Mouse (Mus musculus): ENCODE results near the gene Chmp6. TPM values are rescaled to one million over a fixed set of nuclear protein-coding genes. Genes with fewer than 3 reads are reported as not detected.

Gene Chmp6
- total RNA-seq (2021) = 10 to 100 TPM; 30.8 to 33.5 TPM
- long read RNA-seq, experiment 1, transcript Chmp6-201 (8 exons, 1,557 nt) = major isoform, 47 of 48 reads
- long read RNA-seq, experiment 1, partial matches to known transcripts = 0 of 48 reads
- long read RNA-seq, experiment 1, other reads (novel, unspliced or antisense) = 1 of 48 reads
- long read RNA-seq, experiment 2, transcript Chmp6-201 (8 exons, 1,557 nt) = major isoform, 67 of 69 reads
- long read RNA-seq, experiment 2, partial matches to known transcripts = 0 of 69 reads
- long read RNA-seq, experiment 2, other reads (novel, unspliced or antisense) = 2 of 69 reads

DNA sequence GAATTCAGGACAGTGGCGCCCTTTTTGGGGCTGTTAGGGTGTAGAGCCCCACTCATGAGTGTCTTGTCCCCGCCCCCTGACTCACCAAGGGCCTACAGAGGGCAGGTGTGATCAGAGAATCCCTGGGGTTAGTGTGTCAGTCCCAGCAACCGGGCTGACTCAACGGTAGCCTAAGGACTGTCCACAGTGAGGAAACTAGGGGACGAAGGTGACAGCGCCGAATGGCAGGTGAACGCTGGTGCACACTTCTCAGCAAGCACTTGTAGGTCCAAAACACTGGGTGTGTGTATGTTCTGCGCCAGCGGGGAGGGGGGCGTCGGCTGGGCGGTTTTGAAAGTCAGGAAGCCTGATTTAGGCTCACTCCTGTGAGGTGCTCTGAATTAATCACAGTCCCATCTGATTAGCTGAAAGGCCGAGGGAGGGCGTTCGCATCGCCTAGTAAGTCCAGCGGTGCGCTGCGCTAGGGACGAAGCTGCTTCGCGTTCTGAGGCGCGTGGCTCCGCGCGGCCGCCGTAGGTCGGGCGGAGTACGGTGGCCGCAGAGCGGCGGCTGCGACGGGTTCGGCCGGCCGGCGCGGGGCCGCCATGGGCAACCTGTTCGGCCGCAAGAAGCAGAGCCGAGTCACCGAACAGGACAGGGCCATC lies at the start of gene Chmp6:
Chmp6 (plus strand) TSS at position 151 of the 644 bp plus-strand sequence.
- DNase-seq = peak; percentile 93

DNA sequence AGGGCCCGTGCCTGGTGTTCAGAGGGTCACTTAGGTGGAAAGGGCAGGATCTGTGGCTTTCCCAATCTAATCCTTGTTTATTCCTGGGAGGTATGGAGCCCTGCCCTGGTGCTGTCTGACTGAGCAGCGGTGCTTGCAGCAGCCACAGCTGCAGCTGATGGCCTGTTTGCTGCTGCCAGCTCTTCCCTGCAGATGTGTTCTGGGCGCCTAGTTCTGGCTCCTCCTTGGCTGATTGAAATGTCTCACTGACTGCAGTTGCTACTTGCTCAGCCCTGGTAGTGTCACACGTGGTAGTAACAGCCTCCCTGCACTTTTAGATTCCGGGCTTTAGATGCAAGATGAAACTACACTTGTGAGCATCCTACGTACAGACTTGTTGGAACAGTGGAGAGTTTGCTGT lies 46.4 kb upstream of the Chmp6 start:
- DNase-seq = no peak

GRCm38 (mm10) chr11:119868138-119868537 lies 45.1 kb upstream of the Chmp6 start:
- DNase-seq = no peak

GRCm38 (mm10) chr11:119868556-119868955 lies 44.7 kb upstream of the Chmp6 start:
- DNase-seq = no peak

DNA sequence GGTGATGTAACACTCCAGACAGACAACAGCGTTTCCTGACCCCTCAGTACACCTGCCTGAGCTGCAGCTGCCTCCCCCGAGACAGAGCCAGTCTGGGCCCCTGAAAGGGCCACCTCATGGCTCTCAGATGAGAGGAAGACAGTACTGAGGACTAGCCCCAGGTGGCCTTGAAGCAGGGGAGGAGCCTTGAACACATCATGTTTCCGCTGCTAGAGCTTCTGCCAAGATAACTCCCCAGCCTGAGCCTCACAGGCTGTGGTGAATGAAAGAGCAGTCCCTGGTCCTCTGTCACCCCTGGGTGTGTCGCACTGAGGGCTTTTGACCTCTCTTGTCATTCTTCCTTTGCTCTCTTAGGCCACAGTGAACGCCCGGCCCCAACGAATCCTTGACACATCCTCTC lies 42.1 kb upstream of the Chmp6 start:
- DNase-seq = no peak

- DNase-seq = no peak
These were observed 39.6 kb upstream of the Chmp6 start for GRCm38 (mm10) chr11:119873643-119874042.

- DNase-seq = no peak
These were observed 38.4 kb upstream of the Chmp6 start for GRCm38 (mm10) chr11:119874841-119875240.

DNA sequence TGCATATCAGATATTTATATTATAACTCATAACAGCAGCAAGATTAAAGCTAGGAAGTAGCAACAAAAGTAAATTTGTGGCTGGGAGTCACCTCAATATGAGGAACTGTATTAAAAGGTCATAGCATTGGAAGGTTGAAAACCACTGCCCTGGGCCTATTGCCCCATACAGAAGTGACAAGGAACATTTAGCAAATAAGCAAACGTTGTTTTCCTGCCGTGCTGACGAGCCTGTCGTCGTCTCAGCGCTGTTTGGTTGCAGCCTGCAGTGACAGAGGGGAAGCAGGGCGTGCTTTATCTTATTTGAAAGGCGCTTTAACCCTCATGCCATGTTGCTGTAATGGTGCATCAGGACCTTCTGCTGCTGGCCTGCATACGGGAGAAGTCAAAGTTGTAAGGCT lies 37.6 kb upstream of the Chmp6 start:
- DNase-seq = no peak

GRCm38 (mm10) chr11:119877124-119877523 lies 36.1 kb upstream of the Chmp6 start:
- DNase-seq = no peak

GRCm38 (mm10) chr11:119879573-119879972 lies 33.7 kb upstream of the Chmp6 start:
- no peak for DNase-seq

- no peak for DNase-seq
These were observed 29.6 kb upstream of the Chmp6 start for GRCm38 (mm10) chr11:119883646-119884045.

DNA sequence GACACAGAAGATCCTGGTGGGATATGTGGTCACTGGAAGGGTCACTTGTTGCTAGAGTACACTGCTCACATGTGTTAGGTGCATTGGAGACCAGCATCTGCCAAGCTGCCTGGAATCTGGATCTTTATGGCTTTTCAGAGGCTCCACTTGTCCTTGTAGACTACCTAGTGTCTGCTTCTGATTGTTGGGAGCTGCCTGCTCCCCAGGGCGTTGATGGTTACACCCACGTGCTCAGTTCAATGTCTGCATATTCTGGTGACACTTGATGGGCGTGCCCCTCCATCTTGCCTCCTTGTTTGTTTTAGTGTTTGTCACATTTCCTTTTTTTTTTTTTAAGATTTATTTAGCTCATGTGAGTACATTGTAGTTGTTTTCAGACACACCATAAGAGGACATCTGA lies 23.3 kb upstream of the Chmp6 start:
- DNase-seq = no peak

GRCm38 (mm10) chr11:119891601-119892215 lies 21.5 kb upstream of the Chmp6 start:
- no peak for DNase-seq

GRCm38 (mm10) chr11:119893667-119894236 lies 19.5 kb upstream of the Chmp6 start:
- no peak for DNase-seq

DNA sequence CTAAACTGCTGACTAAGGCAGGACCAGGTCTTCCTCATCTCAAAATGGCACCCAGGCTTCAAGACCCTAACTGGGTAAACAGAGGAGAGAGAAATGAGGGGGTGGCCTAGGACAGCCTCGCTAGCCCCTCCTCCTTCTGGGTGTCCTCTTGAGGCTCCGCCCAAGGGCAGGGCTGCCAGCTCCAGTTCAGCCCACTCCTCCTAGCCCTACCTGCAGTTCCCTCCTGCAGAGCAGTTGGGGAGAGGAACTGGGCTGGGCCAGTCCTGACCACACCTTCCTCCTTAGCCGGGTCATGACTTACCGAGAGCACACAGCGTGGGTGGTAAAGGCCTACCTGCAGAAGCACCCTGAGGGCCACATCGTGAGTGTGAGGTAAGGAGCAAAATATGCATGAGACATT lies 18.6 kb upstream of the Chmp6 start:
- no peak for DNase-seq

DNA sequence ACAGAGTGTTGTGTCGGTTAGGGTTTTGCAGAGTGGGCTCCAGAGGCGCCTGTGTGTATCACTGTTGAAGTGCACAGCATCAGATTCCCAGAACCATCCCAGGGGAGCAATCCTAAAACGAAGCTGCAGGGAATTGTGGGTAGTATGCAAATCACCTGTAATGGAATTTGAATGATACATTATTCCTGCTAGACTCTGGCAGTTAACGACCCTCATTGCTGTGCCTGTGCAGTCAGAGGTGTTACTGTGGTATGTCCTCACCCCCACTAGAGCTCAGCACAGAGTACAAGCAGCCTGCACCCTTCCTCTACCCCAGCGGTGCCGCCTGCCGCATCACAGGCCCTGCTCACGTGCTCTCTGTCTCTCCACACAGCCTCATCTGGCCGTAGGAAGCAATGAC lies 16.2 kb upstream of the Chmp6 start:
- DNase-seq = no peak

DNA sequence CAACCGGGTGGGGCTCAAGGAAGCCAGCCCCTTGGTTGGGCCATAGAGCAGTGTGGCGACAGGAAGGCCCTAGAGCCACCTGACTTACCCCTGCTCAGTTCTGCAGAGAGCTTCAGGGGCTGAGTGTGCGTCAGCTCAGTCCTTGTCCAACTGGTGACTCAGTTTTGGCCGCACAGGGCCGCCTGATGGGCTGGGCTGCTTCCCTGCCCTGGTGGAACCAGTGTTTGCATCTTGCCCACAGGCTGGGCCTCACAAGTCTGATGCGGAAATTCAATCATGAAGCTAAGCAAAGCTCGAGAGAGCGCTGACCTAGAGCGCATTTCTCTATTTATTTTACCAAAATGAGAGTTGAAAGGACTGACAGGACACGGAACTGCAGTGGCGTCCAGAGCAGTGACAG lies 14.3 kb upstream of the Chmp6 start:
- no peak for DNase-seq

GRCm38 (mm10) chr11:119901174-119901573 lies 12.1 kb upstream of the Chmp6 start:
- no peak for DNase-seq

DNA sequence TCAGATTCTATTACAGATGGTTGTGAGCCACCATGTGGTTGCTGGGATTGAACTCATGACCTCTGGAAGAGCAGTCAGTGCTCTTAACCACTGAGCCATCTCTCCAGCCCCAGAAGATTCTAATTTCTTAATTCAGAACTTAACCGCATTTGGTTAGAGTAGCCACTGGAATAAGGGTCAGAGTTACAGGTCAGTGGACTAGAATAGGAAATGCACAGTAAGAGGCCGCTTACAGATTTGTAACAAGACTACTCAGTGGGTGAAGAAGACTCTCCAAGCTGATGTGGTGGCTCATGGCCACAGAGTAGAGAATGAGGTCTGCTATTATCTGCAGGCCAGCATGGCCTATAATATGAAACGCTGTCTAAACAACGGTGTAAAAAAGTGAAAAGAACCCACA lies 10.3 kb upstream of the Chmp6 start:
- no peak for DNase-seq

GRCm38 (mm10) chr11:119904621-119905286 lies 8.5 kb upstream of the Chmp6 start:
- DNase-seq = peak; percentile 64

DNA sequence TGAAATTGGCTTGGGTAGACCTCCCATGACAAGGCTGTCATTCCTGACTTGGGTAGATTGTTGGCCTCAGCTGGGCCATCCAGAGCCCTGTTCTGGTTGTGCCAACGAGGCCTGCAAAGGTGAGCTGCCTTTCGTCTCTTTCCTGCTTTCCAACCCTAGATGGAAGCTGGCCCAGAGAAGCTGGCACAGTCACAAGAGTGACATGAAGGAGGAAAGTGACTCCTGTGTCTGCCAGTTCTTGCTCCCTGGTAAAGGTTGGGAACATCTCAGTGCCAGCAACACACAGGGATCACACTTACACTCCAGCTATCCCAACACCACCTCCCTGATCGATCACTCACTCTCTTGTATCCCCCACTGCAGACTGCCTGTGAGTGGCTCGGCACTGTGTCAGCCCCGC lies 7.4 kb upstream of the Chmp6 start:
- DNase-seq = no peak

DNA sequence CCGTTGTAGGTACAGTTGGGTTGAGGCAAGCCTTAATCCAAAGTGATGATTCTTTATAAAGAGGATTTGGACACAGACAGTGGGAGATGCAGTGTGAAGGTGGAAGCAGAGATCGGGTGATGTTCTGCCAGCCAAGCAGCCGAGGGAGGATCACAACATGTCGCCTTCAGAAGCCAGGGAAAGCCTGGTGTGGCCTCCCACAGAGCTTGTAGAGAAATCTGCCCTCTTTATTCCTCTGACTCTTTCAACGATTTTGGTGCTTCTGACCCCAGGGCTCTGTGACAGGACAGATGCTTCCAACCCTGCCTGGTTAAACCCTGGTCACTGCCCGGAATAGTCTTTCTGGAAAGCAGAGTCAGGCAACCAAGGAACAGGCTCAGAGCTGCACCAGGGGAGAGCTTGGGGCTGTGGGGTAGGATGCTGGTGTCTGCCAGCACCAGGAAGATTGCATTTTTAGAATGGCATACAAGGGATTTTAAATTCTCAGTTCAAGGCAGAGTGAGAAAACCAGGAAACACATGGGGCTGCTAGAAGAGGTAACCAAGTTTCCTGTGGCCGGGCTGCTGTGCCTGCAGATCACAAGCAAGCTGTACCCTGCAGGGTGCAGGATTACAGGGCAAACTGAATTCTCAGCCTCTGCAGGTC lies 6.1 kb upstream of the Chmp6 start:
- no peak for DNase-seq

All from gastrocnemius, postnatal 10 days (tissue).